Mouse (Mus musculus): Measurements from ENCODE around the gene Mov10.
"Not testable (repeated sequence)": the region's sequence is repeated elsewhere in the genome, so short reads cannot be mapped to it uniquely, and the experiment has no call there.

Mov10 gene

GRCm38 (mm10) chr3:104781471-104781903 lies 36.9 kb downstream of the Mov10 start, which contains the start of gene Fam19a3:
Gene Fam19a3 (minus strand): TSS chr3:104781840.
- DNase-seq (ENCODE audit: low spot score in 2 of 2), result no peak

- DNase-seq (ENCODE audit: low spot score in 2 of 2), result no peak
These were observed 37.6 kb downstream of the Mov10 start, which contains the start of gene Ppm1j for GRCm38 (mm10) chr3:104780561-104781420. Gene Ppm1j (plus strand): TSS chr3:104781056.

GRCm38 (mm10) chr3:104779949-104780348 lies 38.4 kb downstream of the Mov10 start:
- DNase-seq (ENCODE audit: low spot score in 2 of 2), result no peak

GRCm38 (mm10) chr3:104777342-104777741 lies 41.0 kb downstream of the Mov10 start:
- no peak for DNase-seq (ENCODE audit: low spot score in 2 of 2)

GRCm38 (mm10) chr3:104773301-104773700 lies 45.1 kb downstream of the Mov10 start:
- no peak for DNase-seq (ENCODE audit: low spot score in 2 of 2)

- no peak for DNase-seq (ENCODE audit: low spot score in 2 of 2)
These were observed 46.9 kb downstream of the Mov10 start for GRCm38 (mm10) chr3:104771460-104771859.

- DNase-seq (ENCODE audit: low spot score in 2 of 2), result no peak
These were observed 47.4 kb downstream of the Mov10 start for GRCm38 (mm10) chr3:104770918-104771317.

- DNase-seq (ENCODE audit: low spot score in 2 of 2), result peak in 1 of 2 experiments; percentile 43
These were observed 48.3 kb downstream of the Mov10 start for GRCm38 (mm10) chr3:104770035-104770434.

- DNase-seq (ENCODE audit: low spot score in 2 of 2), result no peak
These were observed 49.2 kb downstream of the Mov10 start for GRCm38 (mm10) chr3:104769135-104769534.

- DNase-seq (ENCODE audit: low spot score in 2 of 2), result no peak
These were observed 50.6 kb downstream of the Mov10 start for GRCm38 (mm10) chr3:104767716-104768115.

- no peak for DNase-seq (ENCODE audit: low spot score in 2 of 2)
These were observed 51.2 kb downstream of the Mov10 start for GRCm38 (mm10) chr3:104767141-104767540.

GRCm38 (mm10) chr3:104765021-104765420 lies 53.3 kb downstream of the Mov10 start:
- DNase-seq (ENCODE audit: low spot score in 2 of 2), result no peak

- DNase-seq (ENCODE audit: low spot score in 2 of 2), result not testable (repeated sequence)
These were observed 56.1 kb downstream of the Mov10 start for GRCm38 (mm10) chr3:104762103-104762863.

GRCm38 (mm10) chr3:104758869-104759268 lies 59.5 kb downstream of the Mov10 start:
- no peak for DNase-seq (ENCODE audit: low spot score in 2 of 2)

GRCm38 (mm10) chr3:104758406-104758805 lies 60.0 kb downstream of the Mov10 start:
- peak in 1 of 2 experiments; percentile 48 for DNase-seq (ENCODE audit: low spot score in 2 of 2)

- not testable (repeated sequence) for DNase-seq (ENCODE audit: low spot score in 2 of 2)
These were observed 65.5 kb downstream of the Mov10 start for GRCm38 (mm10) chr3:104752845-104753244.
